Mouse (Mus musculus) heart, postnatal 0 days (tissue): ENCODE results near the gene Fosl1. TPM values are rescaled to one million over a fixed set of nuclear protein-coding genes. Genes with fewer than 3 reads are reported as not detected.

ENCODE experiments used
- ATAC-seq: fragments of 200-750 bp; cut with Nextera tagmentation; 2 replicates; pipeline ENCODE4 v1.8.0; 2017; ENCODE audit warnings: low read depth, moderate number of reproducible peaks, moderate library complexity; ENCODE audit not compliant: insufficient read depth
- DNase-seq: peaks from one replicate; pipeline ENCODE4 v3.0.0-alpha.2; 2016; ENCODE audit warnings: low spot score
- H3K27ac ChIP-seq: fragments of 300-500 bp; sonication (generic); 2 replicates; pipeline ENCODE4 v1.5.1; 2014; ENCODE audit warnings: low read depth, mild to moderate bottlenecking
- H3K27me3 ChIP-seq: fragments of 300-500 bp; sonication (generic); 2 replicates; pipeline ENCODE4 v1.6.1; 2014; ENCODE audit warnings: low read length, mixed read lengths; ENCODE audit not compliant: control insufficient read depth, insufficient read depth
- H3K36me3 ChIP-seq: fragments of 300-500 bp; sonication (generic); replicated peaks from 2 replicates; pipeline ENCODE4 v1.6.1; 2014; ENCODE audit warnings: low read length, mixed read lengths; ENCODE audit not compliant: control insufficient read depth, insufficient read depth
- H3K4me1 ChIP-seq: fragments of 300-500 bp; sonication (generic); 2 replicates; pipeline ENCODE4 v1.6.1; 2014; ENCODE audit warnings: antibody characterized with exemption; ENCODE audit not compliant: control insufficient read depth, insufficient read depth
- H3K4me2 ChIP-seq: fragments of 300-500 bp; sonication (generic); 2 replicates; pipeline ENCODE4 v1.6.1; 2014; ENCODE audit warnings: low read depth, mild to moderate bottlenecking, low read length, moderate library complexity
- H3K4me3 ChIP-seq: fragments of 300-500 bp; sonication (generic); 2 replicates; pipeline ENCODE4 v1.5.1; 2014; ENCODE audit warnings: low read depth, low read length
- H3K9ac ChIP-seq: fragments of 300-500 bp; sonication (generic); replicated peaks from 2 replicates; pipeline ENCODE4 v1.6.1; 2014; ENCODE audit warnings: low read depth, low read length, mixed read lengths
- H3K9me3 ChIP-seq: fragments of 300-500 bp; sonication (generic); replicated peaks from 2 replicates; pipeline ENCODE4 v1.6.1; 2016; ENCODE audit warnings: low read length; ENCODE audit not compliant: control insufficient read depth
- CTCF ChIP-seq: IDR thresholded peaks from 2 replicates; pipeline ENCODE4 v1.5.1; 2016; ENCODE audit warnings: antibody characterized with exemption, control low read depth, low read depth
- EP300 ChIP-seq: IDR thresholded peaks from 2 replicates; pipeline ENCODE4 v1.6.1; 2016; ENCODE audit warnings: antibody characterized with exemption, low read depth
- WGBS: fragments of 180-500 bp; shearing (Covaris S2); extraction: QIAGEN DNeasy Blood & Tissue Kit; methylation state at CpG from one replicate; pipeline ENCODE4 v1.1.7; 2014; 5-methylcytosine and 5-hydroxymethylcytosine counted together
- polyA plus RNA-seq: library from polyadenylated mRNA; unstranded; fragments of >200 nt; fragmentation: Nextera tagmentation; extraction: Ambion mirVana; gene quantifications from 2 replicates; pipeline ENCODE4 v1.2.1, GENCODE M21; 2015
- total RNA-seq: library from RNA; depleted of rRNA; stranded (reverse); fragments of >200 nt; gene quantifications from 2 replicates; pipeline ENCODE4 v1.2.3, GENCODE M21; 2014; ENCODE audit warnings: low replicate concordance

Fosl1 gene
- total and polyA plus RNA-seq, 2 experiments from 2014 or later: 0.12 TPM; not detected in 1

- Histone ChIP-seq H3K27me3 (no peaks in the 10 kb centered on the region), H3K27ac (peak overlapping the region; percentile 68), H3K4me1 (no peaks in the 10 kb centered on the region), H3K9ac (peak overlapping the region; percentile 82), H3K4me2 (peak overlapping the region; percentile 98), H3K36me3 (peaks cover 7% of the 10 kb centered on the region), H3K9me3 (no peaks in the 10 kb centered on the region), H3K4me3 (peak overlapping the region; percentile 64)
- peak; percentile 47 for ATAC-seq
- WGBS: under 1% methylated on average over 38 of the region's 68 CpGs
- TF ChIP-seq CTCF: no peak
- no peak for TF ChIP-seq EP300
- DNase-seq: no peak
These were observed 27.1 kb downstream of the Fosl1 start for GRCm38 (mm10) chr19:5474281-5475068.

GRCm38 (mm10) chr19:5475069-5475714 lies 27.8 kb downstream of the Fosl1 start:
- peak overlapping the region; percentile 68 for H3K27ac ChIP-seq
- WGBS: 18% methylated on average over 13 of the region's 13 CpGs
- H3K4me3 ChIP-seq: peak overlapping the region; percentile 64
- H3K9ac ChIP-seq: peak overlapping the region; percentile 82
- no peaks in the 10 kb centered on the region for H3K4me1 ChIP-seq
- ATAC-seq (peak; percentile 19), DNase-seq (no peak)
- H3K36me3 ChIP-seq: peaks cover 13% of the 10 kb centered on the region
- H3K27me3 ChIP-seq: no peaks in the 10 kb centered on the region
- no peaks in the 10 kb centered on the region for H3K9me3 ChIP-seq
- no peak for TF ChIP-seq CTCF
- no peak for TF ChIP-seq EP300
- H3K4me2 ChIP-seq: peak overlapping the region; percentile 98

GRCm38 (mm10) chr19:5477004-5477667 lies 29.8 kb downstream of the Fosl1 start:
- Histone ChIP-seq H3K27me3 (no peaks in the 10 kb centered on the region), H3K4me2 (no peak overlapping the region), H3K27ac (no peak overlapping the region), H3K4me1 (no peaks in the 10 kb centered on the region), H3K9ac (no peak overlapping the region), H3K36me3 (peaks cover 30% of the 10 kb centered on the region), H3K9me3 (no peaks in the 10 kb centered on the region), H3K4me3 (no peak overlapping the region)
- ATAC-seq (no peak), DNase-seq (no peak)
- 92% methylated on average over 10 of the region's 10 CpGs for WGBS
- TF ChIP-seq EP300: no peak

- ATAC-seq: no peak
- no peaks in the 10 kb centered on the region for H3K4me1 ChIP-seq
- H3K9ac ChIP-seq: no peak overlapping the region
- H3K4me2 ChIP-seq: no peak overlapping the region
- no peak overlapping the region for H3K27ac ChIP-seq
- 89% methylated on average over 18 of the region's 18 CpGs for WGBS
- H3K27me3 ChIP-seq: no peaks in the 10 kb centered on the region
- DNase-seq: no peak
- TF ChIP-seq CTCF (no peak), EP300 (no peak)
- H3K4me3 ChIP-seq: no peak overlapping the region
- H3K9me3 ChIP-seq: no peaks in the 10 kb centered on the region
- peaks cover 37% of the 10 kb centered on the region for H3K36me3 ChIP-seq
These were observed 30.4 kb downstream of the Fosl1 start for GRCm38 (mm10) chr19:5477668-5478300.

DNA sequence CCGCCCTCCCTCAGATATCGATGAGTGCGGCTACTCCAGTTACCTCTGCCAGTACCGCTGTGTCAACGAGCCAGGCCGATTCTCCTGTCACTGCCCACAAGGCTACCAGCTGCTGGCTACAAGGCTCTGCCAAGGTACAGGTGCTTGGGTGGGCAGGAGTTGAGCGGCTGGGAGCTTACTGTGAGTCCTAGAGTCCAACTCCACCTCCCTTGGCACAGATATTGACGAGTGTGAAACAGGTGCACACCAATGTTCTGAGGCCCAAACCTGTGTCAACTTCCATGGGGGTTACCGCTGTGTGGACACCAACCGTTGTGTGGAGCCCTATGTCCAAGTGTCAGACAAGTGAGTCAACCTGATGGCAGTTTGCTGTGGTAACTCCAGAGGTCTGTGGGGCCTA lies 32.7 kb downstream of the Fosl1 start:
- no peak overlapping the region for H3K27ac ChIP-seq
- 84% methylated on average over 10 of the region's 10 CpGs for WGBS
- peaks cover 59% of the 10 kb centered on the region for H3K36me3 ChIP-seq
- H3K4me2 ChIP-seq: no peak overlapping the region
- no peak for TF ChIP-seq EP300
- no peak for TF ChIP-seq CTCF
- no peaks in the 10 kb centered on the region for H3K4me1 ChIP-seq
- H3K9me3 ChIP-seq: no peaks in the 10 kb centered on the region
- no peak for DNase-seq
- H3K9ac ChIP-seq: no peak overlapping the region
- no peaks in the 10 kb centered on the region for H3K27me3 ChIP-seq
- no peak overlapping the region for H3K4me3 ChIP-seq
- no peak for ATAC-seq
